Mouse (Mus musculus) lung, adult 2 months (tissue): ENCODE data around the gene Klra1.

Experiments used
- CTCF ChIP-seq: fragments of 200-500 bp; IDR thresholded peaks from 2 replicates; pipeline ENCODE4 v1.5.1; 2011; ENCODE audit warnings: mild to moderate bottlenecking, low read length, control low read depth; ENCODE audit not compliant: insufficient read depth
- POLR2A ChIP-seq: fragments of 200-500 bp; IDR thresholded peaks from 2 replicates; pipeline ENCODE4 v1.6.1; 2011; ENCODE audit warnings: low read depth, mild to moderate bottlenecking, control low read depth, low read length, borderline replicate concordance; ENCODE audit errors: extremely low read depth

DNA sequence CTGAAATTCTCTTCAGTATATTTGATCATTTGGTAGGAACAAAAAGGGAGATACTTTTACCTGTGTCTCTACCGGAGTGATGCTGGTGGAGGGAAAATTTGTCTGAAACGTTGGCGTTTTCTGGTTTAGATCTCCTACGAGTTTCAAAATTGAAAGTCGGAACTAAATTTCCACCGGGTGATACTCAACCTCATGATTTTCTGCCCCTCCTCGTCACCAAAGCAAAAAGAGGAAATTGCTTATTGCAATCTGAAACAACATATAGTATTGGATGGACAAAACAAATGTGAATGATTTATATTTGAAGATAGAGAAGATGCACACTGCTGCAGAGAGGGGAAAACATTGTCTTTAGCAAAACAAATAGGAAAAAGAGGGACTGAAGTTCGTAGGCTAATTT lies 49.3 kb downstream of the Klra1 start, which contains the start of gene Klra3:
- TF ChIP-seq CTCF (no peak), POLR2A (no peak)
